Mouse (Mus musculus): ENCODE measurements at regions not wholly inside any gene's neighbourhood (a gene's known extent, or its start where the extent isn't known, plus 50 kb on each side); places are given as distances from the start of the nearest gene placed in this dataset.
"Not testable (repeated sequence)": the region's sequence is repeated elsewhere in the genome, so short reads cannot be mapped to it uniquely, and the experiment has no call there.

- no peak for DNase-seq
These were observed 54.0 kb upstream of the Cnep1r1 start for GRCm38 (mm10) chr8:88064414-88065110.

GRCm38 (mm10) chr8:88059107-88059506, 59.5 kb upstream of the Cnep1r1 start:
- not testable (repeated sequence) for DNase-seq

DNA sequence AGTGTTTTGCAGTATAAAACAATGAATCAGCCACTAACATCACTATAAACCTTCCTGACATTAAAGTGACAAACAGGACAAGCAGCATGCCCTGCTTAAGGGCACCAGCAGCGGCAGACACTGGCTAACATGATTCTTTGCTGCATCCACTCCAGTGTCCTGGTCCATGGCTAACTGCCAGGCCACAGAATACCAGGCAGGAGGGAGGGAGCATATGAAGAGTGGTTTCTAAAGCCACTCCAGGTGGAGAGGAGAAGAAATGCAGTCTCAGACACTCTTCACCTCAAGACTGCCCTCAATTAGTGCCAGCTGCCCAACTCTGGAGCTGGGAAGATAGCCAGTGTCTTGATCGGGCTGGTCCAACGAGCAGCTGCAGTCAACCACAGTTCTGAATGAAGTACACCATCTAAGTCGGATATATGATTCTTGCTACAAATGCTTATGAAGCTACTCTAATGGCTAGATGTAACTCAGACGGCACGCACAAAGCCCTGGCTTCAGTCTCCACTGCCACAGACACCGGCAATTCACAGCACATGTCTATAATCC, 60.8 kb upstream of the Cnep1r1 start:
- DNase-seq = no peak

GRCm38 (mm10) chr8:88050651-88051050, 67.9 kb upstream of the Cnep1r1 start:
- no peak for DNase-seq

DNA sequence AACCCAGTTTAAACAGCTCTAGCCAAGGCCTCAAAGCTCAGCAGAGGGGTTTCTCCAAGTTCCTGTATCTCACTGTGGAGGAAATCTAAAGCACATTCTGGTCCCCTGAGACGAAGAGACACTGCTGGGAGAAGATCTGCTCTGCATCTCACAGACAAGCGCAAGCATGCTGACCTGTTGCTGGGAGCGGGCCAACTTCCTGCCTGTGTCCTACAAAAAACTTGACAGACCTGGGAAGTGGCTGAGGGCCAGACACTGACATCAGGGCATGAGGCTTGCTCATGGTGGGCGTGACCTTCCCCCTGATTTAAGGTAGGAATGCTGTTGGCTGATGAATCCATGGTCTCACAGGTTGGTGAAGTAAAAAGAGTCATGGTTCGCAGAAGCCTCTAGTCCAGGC, 69.5 kb upstream of the Cnep1r1 start:
- no peak for DNase-seq

- DNase-seq = no peak
These were observed 72.6 kb upstream of the Cnep1r1 start for GRCm38 (mm10) chr8:88045995-88046394.

DNA sequence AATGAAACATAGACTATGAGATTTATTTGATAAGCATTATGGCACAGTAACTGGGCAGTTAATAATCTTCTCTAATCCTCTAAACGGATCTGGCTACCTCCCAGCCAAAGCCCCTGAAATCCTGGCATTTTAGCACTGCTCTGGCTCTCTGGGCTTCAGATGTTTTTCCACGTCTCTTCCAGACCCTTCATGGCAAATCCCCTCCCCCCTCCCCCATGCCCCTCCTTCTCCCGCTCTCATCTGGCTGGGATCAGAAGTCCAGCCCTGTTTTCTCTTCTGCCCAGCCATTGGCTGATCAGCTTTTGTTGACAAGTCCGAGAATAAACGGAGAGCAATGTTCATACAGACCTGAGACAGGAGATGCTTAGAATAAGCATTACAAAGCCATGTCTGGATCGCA, 79.3 kb upstream of the Cnep1r1 start:
- peak; percentile 80 for DNase-seq

- DNase-seq = no peak
These were observed 78.6 kb upstream of the Zfp423 start for GRCm38 (mm10) chr8:88037994-88038393.

GRCm38 (mm10) chr8:88033054-88033453, 73.7 kb upstream of the Zfp423 start:
- peak; percentile 34 for DNase-seq

DNA sequence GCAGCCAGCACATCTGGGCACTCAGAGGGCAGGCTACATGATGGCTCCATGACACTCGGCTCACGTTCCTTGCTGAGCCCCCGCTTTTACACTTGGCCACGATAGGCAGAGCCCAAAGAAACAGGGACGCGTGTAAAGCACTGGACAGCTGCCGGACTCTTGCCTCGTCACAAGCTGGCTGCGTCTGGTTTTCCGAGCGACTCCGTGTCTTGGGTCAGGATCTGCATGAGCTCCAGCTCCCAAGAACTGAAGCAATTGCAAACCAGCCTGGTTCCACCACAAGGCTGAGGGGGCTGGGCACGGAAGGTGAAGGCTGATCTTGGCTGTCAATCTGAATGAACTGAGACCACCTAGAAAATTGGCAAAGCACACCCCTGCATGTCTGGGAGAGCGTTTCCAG, 65.1 kb upstream of the Zfp423 start:
- DNase-seq = no peak

DNA sequence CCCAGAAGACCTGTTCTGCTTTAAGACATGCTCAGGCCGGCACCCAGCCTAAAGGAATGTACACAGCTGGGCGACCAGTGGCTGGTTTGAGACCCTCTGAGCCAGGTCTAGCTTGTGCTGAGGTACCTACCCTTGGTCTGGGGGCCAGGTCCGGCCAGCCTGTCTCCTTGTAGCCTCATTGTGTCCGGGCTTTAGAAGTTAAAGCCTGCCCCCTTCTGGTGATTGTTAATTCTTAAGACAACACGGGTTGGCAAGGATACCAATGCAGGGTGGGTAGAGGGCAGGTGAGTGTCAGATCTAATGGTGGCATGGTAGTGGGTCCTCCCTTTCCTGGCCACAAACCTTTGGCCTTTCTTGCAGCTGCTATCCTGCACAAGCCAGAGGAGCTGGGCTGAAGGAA, 64.0 kb upstream of the Zfp423 start:
- DNase-seq = peak; percentile 83

DNA sequence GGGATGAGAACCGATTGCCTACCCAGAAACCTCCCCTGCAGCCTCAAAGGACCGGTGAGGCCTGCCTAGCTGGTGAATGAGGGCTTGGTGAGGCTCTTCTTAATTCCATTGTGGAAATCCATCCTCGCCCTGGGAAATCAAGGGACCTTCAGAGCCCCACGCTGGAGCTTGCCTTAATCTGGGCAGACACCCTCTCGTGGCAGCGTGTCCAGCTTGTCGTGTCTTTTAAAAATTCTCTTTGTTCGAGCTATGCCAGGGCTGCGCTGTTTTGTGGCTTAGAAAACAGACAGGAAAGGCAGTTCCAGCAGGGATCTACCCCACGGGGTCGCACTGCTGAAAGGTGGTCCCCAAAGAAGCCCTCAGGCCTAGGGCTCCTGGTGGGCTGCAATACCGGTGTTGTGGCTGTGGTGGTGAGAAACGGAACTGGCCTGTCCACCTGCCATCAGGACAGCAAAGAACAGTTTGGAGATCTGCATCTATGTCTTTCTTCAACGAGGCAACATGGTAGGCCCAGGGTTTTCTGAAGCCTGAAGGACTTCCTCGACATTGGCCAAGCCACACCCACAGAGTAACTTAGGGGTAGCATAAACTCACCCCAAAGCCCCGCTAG, 63.5 kb upstream of the Zfp423 start:
- DNase-seq = no peak

- DNase-seq = peak; percentile 33
These were observed 60.1 kb upstream of the Zfp423 start for GRCm38 (mm10) chr8:88019243-88020115.

DNA sequence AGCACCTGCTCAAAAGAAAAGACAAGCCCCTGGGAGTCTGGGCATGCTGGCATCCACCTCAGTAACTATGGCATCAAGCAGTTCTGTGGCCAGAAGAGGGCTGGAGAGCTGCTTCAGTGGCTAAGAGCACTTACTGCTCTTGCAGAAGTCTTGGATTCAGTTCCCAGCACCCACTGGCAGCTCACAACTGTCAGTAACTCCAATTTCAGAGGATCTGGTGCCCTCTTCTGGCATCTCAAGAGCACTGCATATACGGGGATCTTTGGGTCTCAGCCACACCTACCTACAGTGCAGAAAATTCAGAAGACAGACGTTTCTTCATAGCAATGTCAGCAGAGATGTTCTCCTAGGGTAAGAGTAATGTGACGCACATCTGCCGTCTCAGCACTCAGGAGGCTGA, 59.1 kb upstream of the Zfp423 start:
- no peak for DNase-seq

- DNase-seq = peak; percentile 39
These were observed 52.9 kb upstream of the Zfp423 start for GRCm38 (mm10) chr8:88012177-88012825.

GRCm38 (mm10) chr8:88010566-88010965, 51.2 kb upstream of the Zfp423 start:
- DNase-seq = peak; percentile 39

DNA sequence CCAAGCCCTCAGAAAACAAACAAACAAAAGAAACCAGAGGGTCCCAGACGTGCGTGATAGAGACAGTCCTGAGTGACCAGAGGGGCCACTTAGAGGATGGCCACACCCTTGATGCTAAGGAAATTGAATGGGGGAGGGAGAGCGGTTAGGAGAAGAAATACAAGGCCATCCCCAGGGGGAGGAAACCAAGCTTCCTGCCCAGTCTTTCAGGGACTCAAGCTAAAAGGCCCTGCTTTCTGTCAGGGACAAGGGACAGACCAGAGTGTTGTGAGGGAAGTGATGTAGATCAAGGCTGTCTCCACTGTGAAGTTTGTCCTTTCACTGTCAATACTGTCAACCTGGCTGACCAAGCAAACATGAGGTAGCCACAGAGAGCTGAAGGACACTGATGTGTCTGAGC, 50.5 kb upstream of the Zfp423 start:
- no peak for DNase-seq
